ENCODE assay signal across 14 mouse cellular contexts in the genomic region with DNA sequence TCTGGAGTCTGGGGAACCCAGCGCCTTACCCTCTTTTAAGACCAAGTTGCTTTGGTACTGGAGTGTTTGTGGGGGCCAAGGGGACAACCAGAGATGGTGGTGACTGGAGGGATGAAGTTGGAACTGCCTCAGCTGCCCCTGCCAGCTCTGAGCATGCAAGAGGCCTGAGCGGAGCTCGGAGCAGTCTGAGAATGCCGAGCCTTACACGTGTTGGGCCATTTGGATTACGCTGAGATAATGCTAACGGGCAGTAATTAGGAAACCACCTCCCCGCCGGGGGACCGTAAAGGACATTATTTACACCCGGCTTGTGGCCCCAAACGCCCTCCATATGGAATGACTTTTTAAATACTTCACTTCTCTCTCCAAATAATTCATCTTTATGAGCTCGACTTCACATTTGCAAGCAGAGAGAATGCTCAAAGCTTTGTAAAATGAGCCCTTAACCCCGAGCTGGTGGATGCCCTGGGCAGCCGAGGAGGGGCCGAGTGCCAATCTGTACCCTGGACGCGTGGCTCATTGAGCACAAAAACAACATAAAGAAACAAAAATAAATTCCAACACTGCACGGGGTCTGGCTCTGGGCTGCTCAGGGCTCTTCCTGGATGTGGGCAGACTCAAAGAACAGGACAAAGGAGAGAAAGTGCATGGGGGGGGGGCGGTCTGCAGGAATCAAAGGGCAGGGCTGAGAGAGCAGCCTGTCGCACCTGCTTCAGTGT.
A peak's percentile ranks its signal among the peaks of the same experiment; 100 is the strongest.
DNase-seq lines count a peak whose midpoint lies in the region; ATAC-seq lines count a peak whose summit lies in the region.
"Had no signal": no experiment of that assay in that cellular context is flagged by ENCODE, and none has a peak within 500 bp of the region (broad histone marks: within the 10 kb centered on the region; RNA-seq: fewer than 3 reads in every experiment).

No protein-coding gene starts in this region.

- 0 out of 2 replicates have a peak overlapping the region, but pooled peaks have one; percentile 3 for H3K4me2 ChIP-seq in kidney, embryonic 16.5 days (replicated peaks; ENCODE audit: low read depth, low read length)
- peak overlapping the region; percentile 35 for H3K4me2 ChIP-seq in forebrain, embryonic 12.5 days
- H3K4me2 ChIP-seq in neural tube, embryonic 13.5 days = peak overlapping the region; percentile 38
- H3K4me2 ChIP-seq: heart, embryonic 13.5 days had no signal

- no peak for DNase-seq in kidney, adult 8-10 months
- DNase-seq in hindlimb bud, embryonic 11.5 days (ENCODE audit: extremely low spot score, low read depth, low spot score) = peak; percentile 42
- DNase-seq in heart, postnatal 25 days (ENCODE audit: low spot score) = no peak
- no peak for DNase-seq in adrenal gland, adult 18-20 months (ENCODE audit: low spot score in 2 of 2)
- DNase-seq in left cerebral cortex, adult 9 months (ENCODE audit: low spot score in 2 of 2) = no peak
- DNase-seq: cerebellum, adult 9-11 months; lung, adult 2 months; thymus, adult 2 months had no signal

- no peaks in the 10 kb centered on the region for H3K36me3 ChIP-seq in kidney, embryonic 16.5 days (ENCODE audit: insufficient read depth, low read length)
- no peaks in the 10 kb centered on the region for H3K36me3 ChIP-seq in forebrain, embryonic 12.5 days (replicated peaks)
- no peaks in the 10 kb centered on the region for H3K36me3 ChIP-seq in neural tube, embryonic 13.5 days

- H3K27ac ChIP-seq in kidney, embryonic 16.5 days (ENCODE audit: low read length) = no peak overlapping the region
- H3K27ac ChIP-seq in forebrain, embryonic 12.5 days = peak overlapping the region; percentile 51; the same call in 1 of the 2 replicates
- peak overlapping the region; percentile 85 for H3K27ac ChIP-seq in neural tube, embryonic 13.5 days (replicated peaks)
- H3K27ac ChIP-seq: heart, embryonic 13.5 days had no signal

- no peak overlapping the region for H3K9ac ChIP-seq in kidney, embryonic 16.5 days (replicated peaks; ENCODE audit: low read length)
- H3K9ac ChIP-seq in forebrain, embryonic 12.5 days = peak overlapping the region; percentile 7; the same call in 1 of the 2 replicates
- peak overlapping the region; percentile 45 for H3K9ac ChIP-seq in neural tube, embryonic 13.5 days
- H3K9ac ChIP-seq: heart, embryonic 13.5 days had no signal

- H3K9me3 ChIP-seq in kidney, embryonic 16.5 days (ENCODE audit: low read length) = peaks cover 4% of the 10 kb centered on the region; the same call in 1 of the 2 replicates
- H3K9me3 ChIP-seq in forebrain, embryonic 12.5 days = no peaks in the 10 kb centered on the region
- H3K9me3 ChIP-seq in neural tube, embryonic 13.5 days = no peaks in the 10 kb centered on the region

- ATAC-seq in kidney, embryonic 16.5 days (ENCODE audit: low FRiP score, low TSS enrichment) = peak; percentile 51
- 0 out of 2 replicates have a peak, but pooled peaks have one; percentile 33 for ATAC-seq in forebrain, embryonic 12.5 days (ENCODE audit: low FRiP score)
- peak; percentile 74 for ATAC-seq in neural tube, embryonic 13.5 days (ENCODE audit: low read depth)
- ATAC-seq: intestine, postnatal 0 days had no signal

- peaks cover 11% of the 10 kb centered on the region; the same call in 1 of the 2 replicates for H3K27me3 ChIP-seq in kidney, embryonic 16.5 days (ENCODE audit: insufficient read depth, low read length)
- H3K27me3 ChIP-seq in forebrain, embryonic 12.5 days = peaks cover 50% of the 10 kb centered on the region
- H3K27me3 ChIP-seq in neural tube, embryonic 13.5 days = peaks cover 21% of the 10 kb centered on the region
- H3K27me3 ChIP-seq: megakaryocyte, embryonic 14.5 days had no signal

- 4% methylated on average over 20 of the region's 21 CpGs for WGBS in kidney, embryonic 16.5 days
- WGBS in forebrain, embryonic 12.5 days = 11% methylated on average over 21 of the region's 21 CpGs
- WGBS in neural tube, embryonic 13.5 days = 7% methylated on average over 21 of the region's 21 CpGs

- no peaks in the 10 kb centered on the region for H3K4me1 ChIP-seq in kidney, embryonic 16.5 days (ENCODE audit: insufficient read depth, low read length)
- peaks cover 19% of the 10 kb centered on the region for H3K4me1 ChIP-seq in forebrain, embryonic 12.5 days
- H3K4me1 ChIP-seq in neural tube, embryonic 13.5 days (replicated peaks) = peaks cover 44% of the 10 kb centered on the region
- H3K4me1 ChIP-seq: heart, embryonic 13.5 days; megakaryocyte, embryonic 14.5 days had no signal

- intact Hi-C loops in heart, postnatal 25 days (cut with DNase I) = no loop called here

- no peak overlapping the region for H3K4me3 ChIP-seq in kidney, embryonic 16.5 days (ENCODE audit: low read length)
- H3K4me3 ChIP-seq in forebrain, embryonic 12.5 days (replicated peaks) = no peak overlapping the region
- H3K4me3 ChIP-seq in neural tube, embryonic 13.5 days = no peak overlapping the region
- H3K4me3 ChIP-seq: heart, embryonic 13.5 days; megakaryocyte, embryonic 14.5 days had no signal
